Mouse (Mus musculus): ENCODE data around the gene Bhlha9. TPM values are rescaled to one million over a fixed set of nuclear protein-coding genes. Genes with fewer than 3 reads are reported as not detected.

Bhlha9 gene
- polyA plus RNA-seq (2015; fragmentation: Nextera tagmentation; extraction: Ambion mirVana), result not detected in 2 replicates

DNA sequence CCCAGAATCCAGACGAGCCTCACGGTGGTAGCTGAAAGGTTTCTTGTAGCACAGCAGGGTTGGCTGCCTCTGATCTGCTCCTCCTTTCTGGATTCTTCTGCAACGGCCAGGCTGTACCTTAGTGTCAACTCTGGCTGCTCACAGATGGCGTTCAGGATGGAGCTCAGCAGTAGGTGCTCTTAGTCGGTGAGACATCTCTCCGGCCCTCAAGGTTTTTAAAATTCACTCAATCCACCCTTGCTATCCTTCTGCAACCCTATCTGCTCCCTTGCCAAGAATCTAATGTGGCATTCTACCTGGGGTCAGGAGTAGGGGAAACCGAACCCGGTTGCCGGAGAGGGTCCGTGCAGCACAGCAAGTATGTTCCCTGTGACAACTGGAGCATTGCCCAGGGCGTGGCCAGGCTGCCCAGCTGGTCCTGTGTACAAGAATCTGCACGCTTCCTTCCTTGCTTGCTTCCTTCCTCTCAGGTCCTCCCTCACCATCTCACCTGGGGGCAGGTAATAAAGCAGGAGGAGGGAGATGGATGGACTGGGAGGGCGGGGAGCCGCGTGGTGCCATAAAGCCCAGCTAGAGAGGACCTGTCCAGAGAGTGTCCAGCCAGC is at the start of gene Bhlha9:
Gene Bhlha9, plus strand, starts transcription at position 600 of the 605 bp plus-strand sequence.

DNA sequence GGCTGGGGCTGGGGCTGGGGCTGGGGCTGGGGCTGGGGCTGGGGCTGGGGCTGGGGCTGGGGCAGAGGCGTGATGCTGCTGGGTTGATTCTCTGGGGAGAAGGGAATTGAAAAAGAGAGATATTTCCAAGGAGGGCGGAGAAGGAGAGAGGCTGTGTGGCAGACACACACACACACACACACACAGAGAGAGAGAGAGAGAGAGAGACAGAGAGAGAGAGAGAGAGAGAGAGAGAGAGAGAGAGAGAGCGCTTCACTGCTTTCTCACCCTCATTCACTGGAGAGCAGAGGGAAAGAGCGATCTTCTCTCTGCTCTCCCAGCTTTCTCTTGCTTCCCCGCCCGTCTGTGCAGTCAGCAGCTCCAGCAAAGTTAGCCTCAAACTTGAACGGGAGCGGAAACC is 7.2 kb downstream of the Bhlha9 start, which contains the start of gene Trarg1:
Gene Trarg1, plus strand, starts transcription at position 301 of the 400 bp plus-strand sequence.

Other genes with a start within 250 kb of the Bhlha9 start
- 11.7 and 11.9 TPM in 2 replicates for gene Abr, start 50.2 kb upstream of the Bhlha9 start, polyA plus RNA-seq (2015; fragmentation: Nextera tagmentation; extraction: Ambion mirVana)
- 2.2 and 17.8 TPM in 2 replicates for gene Trarg1, start 7.3 kb downstream of the Bhlha9 start, polyA plus RNA-seq (2015; fragmentation: Nextera tagmentation; extraction: Ambion mirVana)
- 13.8 and 17.8 TPM in 2 replicates for gene Gosr1, start 91.1 kb downstream of the Bhlha9 start, polyA plus RNA-seq (2015; fragmentation: Nextera tagmentation; extraction: Ambion mirVana)
- 6.8 and 8.4 TPM in 2 replicates for gene Cpd, start 174.5 kb downstream of the Bhlha9 start, polyA plus RNA-seq (2015; fragmentation: Nextera tagmentation; extraction: Ambion mirVana)
- 0.55 and 1.7 TPM in 2 replicates for gene Tmigd1, start 229.7 kb downstream of the Bhlha9 start, polyA plus RNA-seq (2015; fragmentation: Nextera tagmentation; extraction: Ambion mirVana)